Mouse (Mus musculus): ENCODE data around the gene Kti12.

Gene Kti12

GRCm38 (mm10) chr4:108847715-108848504 is at the start of gene Kti12:
Gene Kti12 (plus strand): TSS chr4:108847785.
- DNase-seq (ENCODE audit: low spot score in 2 of 2): peak; percentile 73 to 79

- DNase-seq (ENCODE audit: low spot score in 2 of 2): peak; percentile 7 to 34
Measured at GRCm38 (mm10) chr4:108798083-108798830, 49.3 kb upstream of the Kti12 start.

- DNase-seq (ENCODE audit: low spot score in 2 of 2): no peak
Measured at GRCm38 (mm10) chr4:108803535-108803934, 44.0 kb upstream of the Kti12 start.

GRCm38 (mm10) chr4:108811142-108811541 is 36.4 kb upstream of the Kti12 start:
- DNase-seq (ENCODE audit: low spot score in 2 of 2): no peak

GRCm38 (mm10) chr4:108811550-108811949 is 36.0 kb upstream of the Kti12 start:
- no peak for DNase-seq (ENCODE audit: low spot score in 2 of 2)

- DNase-seq (ENCODE audit: low spot score in 2 of 2): no peak
Measured at GRCm38 (mm10) chr4:108825677-108826076, 21.9 kb upstream of the Kti12 start.

GRCm38 (mm10) chr4:108826096-108826495 is 21.5 kb upstream of the Kti12 start:
- no peak for DNase-seq (ENCODE audit: low spot score in 2 of 2)

GRCm38 (mm10) chr4:108826643-108827042 is 20.9 kb upstream of the Kti12 start:
- DNase-seq (ENCODE audit: low spot score in 2 of 2): no peak

GRCm38 (mm10) chr4:108830698-108831097 is 16.9 kb upstream of the Kti12 start:
- no peak for DNase-seq (ENCODE audit: low spot score in 2 of 2)

- DNase-seq (ENCODE audit: low spot score in 2 of 2): peak; percentile 89 to 90
Measured at GRCm38 (mm10) chr4:108832916-108833827, 14.4 kb upstream of the Kti12 start, which contains the start of gene Btf3l4. Gene Btf3l4 (minus strand): TSS chr4:108833614.

- no peak for DNase-seq (ENCODE audit: low spot score in 2 of 2)
Measured at GRCm38 (mm10) chr4:108833828-108834114, 13.8 kb upstream of the Kti12 start.

GRCm38 (mm10) chr4:108834115-108834970 is 13.2 kb upstream of the Kti12 start, which contains the start of gene Txndc12:
Gene Txndc12 (plus strand): TSS chr4:108834601.
- peak; percentile 75 to 83 for DNase-seq (ENCODE audit: low spot score in 2 of 2)

GRCm38 (mm10) chr4:108834971-108835311 is 12.6 kb upstream of the Kti12 start:
- no peak for DNase-seq (ENCODE audit: low spot score in 2 of 2)

GRCm38 (mm10) chr4:108835496-108835895 is 12.1 kb upstream of the Kti12 start:
- DNase-seq (ENCODE audit: low spot score in 2 of 2): no peak

- DNase-seq (ENCODE audit: low spot score in 2 of 2): no peak
Measured at GRCm38 (mm10) chr4:108838031-108838430, 9.6 kb upstream of the Kti12 start.

- DNase-seq (ENCODE audit: low spot score in 2 of 2): no peak
Measured at GRCm38 (mm10) chr4:108841920-108842578, 5.5 kb upstream of the Kti12 start.

- no peak for DNase-seq (ENCODE audit: low spot score in 2 of 2)
Measured at GRCm38 (mm10) chr4:108843336-108843735, 4.2 kb upstream of the Kti12 start.

- no peak for DNase-seq (ENCODE audit: low spot score in 2 of 2)
Measured at GRCm38 (mm10) chr4:108845824-108846569, 1.6 kb upstream of the Kti12 start.

GRCm38 (mm10) chr4:108848505-108848848 is 892 bp downstream of the Kti12 start, which contains the start of gene A730015C16Rik:
Gene A730015C16Rik (minus strand): TSS chr4:108848619.
- DNase-seq (ENCODE audit: low spot score in 2 of 2): peak in 1 of 2 experiments; percentile 2

- peak in 1 of 2 experiments; percentile 7 for DNase-seq (ENCODE audit: low spot score in 2 of 2)
Measured at GRCm38 (mm10) chr4:108866806-108867205, 19.2 kb downstream of the Kti12 start.

Data from spleen, postnatal 36 days (tissue).